Mouse (Mus musculus) MEL (cell line): ENCODE results near the gene Hrk. TPM values are rescaled to one million over a fixed set of nuclear protein-coding genes. Genes with fewer than 3 reads are reported as not detected.

ENCODE experiments used
- DNase-seq: peaks from one replicate; pipeline ENCODE4 v3.0.0; 2011; ENCODE audit warnings: low read depth, low spot score
- H3K27ac ChIP-seq: 2 replicates; pipeline ENCODE4 v1.5.1; 2012; ENCODE audit warnings: low read depth, mild to moderate bottlenecking, control low read depth, low read length, moderate library complexity; ENCODE audit not compliant: control insufficient read depth
- H3K27me3 ChIP-seq, 2 experiments: fragments of 150-350 bp in 1 of 2; sonication (generic) in 1 of 2; 2 replicates each; pipeline ENCODE4 v1.6.1; 2012; ENCODE audit warnings: low read length in 2 of 2, mild to moderate bottlenecking in 2 of 2, improper control_type of control experiment in 1 of 2, moderate library complexity in 1 of 2; ENCODE audit not compliant: insufficient read depth in 2 of 2, control insufficient read depth in 1 of 2
- H3K36me3 ChIP-seq, 2 experiments: 2 replicates each; pipeline ENCODE4 v1.6.1; 2012 to 2014; ENCODE audit warnings: low read length in 2 of 2, improper control_type of control experiment in 1 of 2, inconsistent platforms in 1 of 2, mild to moderate bottlenecking in 1 of 2; ENCODE audit not compliant: insufficient read depth in 2 of 2, control insufficient read depth in 1 of 2
- H3K4me1 ChIP-seq, 2 experiments: fragments of 150-350 bp in 1 of 2; sonication (generic) in 1 of 2; 2 replicates each; pipeline ENCODE4 v1.6.1; 2012; ENCODE audit warnings: low read length in 2 of 2, improper control_type of control experiment in 1 of 2, mild to moderate bottlenecking in 1 of 2; ENCODE audit not compliant: insufficient read depth in 2 of 2, control insufficient read depth in 1 of 2
- H3K4me3 ChIP-seq, 2 experiments: fragments of 150-350 bp in 1 of 2; sonication (generic) in 1 of 2; 2 replicates each; pipeline ENCODE4 v1.5.1; 2012; ENCODE audit warnings: low read depth in 2 of 2, low read length in 2 of 2, mild to moderate bottlenecking in 2 of 2, moderate library complexity in 2 of 2, control low read depth in 1 of 2, improper control_type of control experiment in 1 of 2; ENCODE audit not compliant: control insufficient read depth in 1 of 2, insufficient read depth in 1 of 2
- H3K79me2 ChIP-seq: 2 replicates; pipeline ENCODE4 v1.6.1; 2012; ENCODE audit warnings: mild to moderate bottlenecking, low read length, moderate library complexity; ENCODE audit not compliant: control insufficient read depth, poor library complexity, insufficient read depth
- H3K9ac ChIP-seq: 2 replicates; pipeline ENCODE4 v1.6.1; 2012; ENCODE audit warnings: low read depth, mild to moderate bottlenecking, control low read depth, low read length, moderate library complexity; ENCODE audit not compliant: control insufficient read depth, poor library complexity, severe bottlenecking
- H3K9me3 ChIP-seq: fragments of 150-350 bp; sonication (generic); replicated peaks from 2 replicates; pipeline ENCODE4 v1.6.1; 2012; ENCODE audit warnings: mild to moderate bottlenecking, low read length, improper control_type of control experiment, moderate library complexity; ENCODE audit not compliant: insufficient read depth
- BHLHE40 ChIP-seq: IDR thresholded peaks from 2 replicates; pipeline ENCODE4 v1.6.1; 2012; ENCODE audit warnings: low read depth, mild to moderate bottlenecking, inconsistent platforms, low read length, improper control_type of control experiment, borderline replicate concordance
- CHD1 ChIP-seq: IDR thresholded peaks from 2 replicates; pipeline ENCODE4 v1.6.1; 2012; ENCODE audit warnings: low read depth, mild to moderate bottlenecking, inconsistent platforms, low read length, improper control_type of control experiment
- CHD2 ChIP-seq: IDR thresholded peaks from 2 replicates; pipeline ENCODE4 v1.6.1; 2011; ENCODE audit warnings: low read length, improper control_type of control experiment
- CTCF ChIP-seq, 3 experiments: IDR thresholded peaks in 2 of 3; conservative IDR thresholded peaks in 1 of 3; 2 replicates each; pipeline ENCODE4 v1.5.1; 2011 to 2012; ENCODE audit warnings: low read length in 3 of 3, low read depth in 2 of 3, mild to moderate bottlenecking in 2 of 3, improper control_type of control experiment in 1 of 3, inconsistent platforms in 1 of 3, mixed read lengths in 1 of 3, moderate library complexity in 1 of 3; ENCODE audit not compliant: control insufficient read depth in 1 of 3, insufficient read depth in 1 of 3, poor library complexity in 1 of 3, severe bottlenecking in 1 of 3
- EP300 ChIP-seq, 2 experiments: IDR thresholded peaks; 2 replicates each; pipeline ENCODE4 v1.6.1; 2011; ENCODE audit warnings: improper control_type of control experiment in 2 of 2, low read length in 2 of 2, low read depth in 1 of 2, mild to moderate bottlenecking in 1 of 2
- HCFC1 ChIP-seq: IDR thresholded peaks from 2 replicates; pipeline ENCODE4 v1.6.1; 2012; ENCODE audit warnings: low read depth, mild to moderate bottlenecking, inconsistent platforms, low read length, improper control_type of control experiment, moderate library complexity
- KAT2A ChIP-seq: conservative IDR thresholded peaks from 2 replicates; pipeline ENCODE4 v1.6.1; 2012; ENCODE audit warnings: low read depth, low read length, improper control_type of control experiment, inconsistent platforms
- MAFK ChIP-seq: IDR thresholded peaks from 2 replicates; pipeline ENCODE4 v1.6.1; 2011; ENCODE audit warnings: low read depth, mild to moderate bottlenecking, low read length, improper control_type of control experiment, borderline replicate concordance
- MAX ChIP-seq: IDR thresholded peaks from 2 replicates; pipeline ENCODE4 v1.6.1; 2011; ENCODE audit warnings: low read length, improper control_type of control experiment
- MEF2A ChIP-seq: IDR thresholded peaks from 2 replicates; pipeline ENCODE4 v1.6.1; 2014; ENCODE audit warnings: low read depth, mild to moderate bottlenecking, inconsistent platforms, low read length, improper control_type of control experiment; ENCODE audit not compliant: poor library complexity, insufficient replicate concordance, severe bottlenecking; ENCODE audit errors: extremely low read depth
- MXI1 ChIP-seq: IDR thresholded peaks from 2 replicates; pipeline ENCODE4 v1.6.1; 2011; ENCODE audit warnings: mild to moderate bottlenecking, low read depth, low read length, improper control_type of control experiment
- MYC ChIP-seq: IDR thresholded peaks from 2 replicates; pipeline ENCODE4 v1.6.1; 2011; ENCODE audit warnings: low read depth, mild to moderate bottlenecking, low read length, improper control_type of control experiment, moderate library complexity
- NELFE ChIP-seq: IDR thresholded peaks from 2 replicates; pipeline ENCODE4 v1.6.1; 2011; ENCODE audit warnings: low read depth, low read length, improper control_type of control experiment
- NRF1 ChIP-seq: IDR thresholded peaks from 2 replicates; pipeline ENCODE4 v1.6.1; 2014; ENCODE audit warnings: low read depth, mild to moderate bottlenecking, inconsistent platforms, low read length, improper control_type of control experiment, moderate library complexity; ENCODE audit not compliant: poor library complexity, insufficient read depth, severe bottlenecking
- POLR2A ChIP-seq, 2 experiments: IDR thresholded peaks; 2 replicates each; pipeline ENCODE4 v1.6.1; 2011 to 2012; ENCODE audit warnings: low read length in 2 of 2, mild to moderate bottlenecking in 2 of 2, control low read depth in 1 of 2, improper control_type of control experiment in 1 of 2, low read depth in 1 of 2, moderate library complexity in 1 of 2; ENCODE audit not compliant: control insufficient read depth in 1 of 2, insufficient read depth in 1 of 2, poor library complexity in 1 of 2
- TCF12 ChIP-seq: IDR thresholded peaks from 2 replicates; pipeline ENCODE4 v1.6.1; 2014; ENCODE audit warnings: low read depth, mild to moderate bottlenecking, inconsistent platforms, low read length, improper control_type of control experiment, moderate library complexity
- UBTF ChIP-seq: IDR thresholded peaks from 2 replicates; pipeline ENCODE4 v1.6.1; 2012; ENCODE audit warnings: low read depth, mild to moderate bottlenecking, inconsistent platforms, low read length, improper control_type of control experiment, moderate library complexity, borderline replicate concordance; ENCODE audit not compliant: insufficient read depth
- USF1 ChIP-seq: IDR thresholded peaks from 2 replicates; pipeline ENCODE4 v1.6.1; 2014; ENCODE audit warnings: low read depth, mild to moderate bottlenecking, inconsistent platforms, low read length, improper control_type of control experiment, moderate library complexity
- ZC3H11A ChIP-seq: IDR thresholded peaks from 2 replicates; pipeline ENCODE4 v1.6.1; 2012; ENCODE audit warnings: low read depth, mild to moderate bottlenecking, inconsistent platforms, low read length, improper control_type of control experiment
- ZMIZ1 ChIP-seq: IDR thresholded peaks from 2 replicates; pipeline ENCODE4 v1.6.1; 2012; ENCODE audit warnings: low read depth, mild to moderate bottlenecking, inconsistent platforms, low read length, improper control_type of control experiment, moderate library complexity
- ZNF384 ChIP-seq: IDR thresholded peaks from 2 replicates; pipeline ENCODE4 v1.6.1; 2012; ENCODE audit warnings: low read depth, mild to moderate bottlenecking, inconsistent platforms, low read length, improper control_type of control experiment
- polyA plus RNA-seq, 2 experiments: library from polyadenylated mRNA; stranded (reverse) in 1 of 2; unstranded in 1 of 2; fragments of >175 nt in 1 of 2; fragments of >200 nt in 1 of 2; gene quantifications; 2 replicates each; pipeline versions ENCODE4 v1.2.1 to v1.2.4; 2012; ENCODE audit warnings: low replicate concordance in 2 of 2, low read depth in 1 of 2; ENCODE audit not compliant: insufficient read length in 2 of 2, insufficient read depth in 1 of 2, missing spikeins in 1 of 2
- total RNA-seq: library from RNA; depleted of rRNA; stranded (reverse); fragments of 300-350 nt; gene quantifications from 2 replicates; pipeline ENCODE4 v1.2.3, GENCODE M21; 2012

Gene Hrk
- total and polyA plus RNA-seq, 3 experiments, result not detected

- TF ChIP-seq BHLHE40 (no peak), UBTF (no peak), USF1 (no peak), MAFK (no peak), MEF2A (no peak), MAX (no peak), EP300 (IDR thresholded peaks at IDR 0.05; ENCODE audit: low read depth in 1 of 2, low read length in 2 of 2) (no peak), POLR2A (IDR thresholded peaks at IDR 0.05; ENCODE audit: control insufficient read depth in 1 of 2, insufficient read depth in 1 of 2, low read depth in 1 of 2, low read length in 2 of 2, poor library complexity in 1 of 2) (no peak), HCFC1 (no peak), TCF12 (no peak), MYC (no peak), NELFE (no peak), CHD2 (no peak), ZNF384 (no peak), ZC3H11A (no peak), NRF1 (no peak), MXI1 (no peak), KAT2A (no peak), CHD1 (no peak), ZMIZ1 (no peak)
- H3K79me2 ChIP-seq, result no peaks in the 10 kb centered on the region
- H3K36me3 ChIP-seq, result no peaks in the 10 kb centered on the region
- no peak overlapping the region for H3K27ac ChIP-seq
- no peaks in the 10 kb centered on the region for H3K9me3 ChIP-seq
- no peaks in the 10 kb centered on the region for H3K4me1 ChIP-seq
- H3K9ac ChIP-seq, result no peak overlapping the region
- H3K4me3 ChIP-seq, result no peak overlapping the region
- H3K27me3 ChIP-seq, result no peaks in the 10 kb centered on the region
- DNase-seq, result no peak
These were observed 10.0 kb downstream of the Hrk start for GRCm38 (mm10) chr5:118174310-118175009.

GRCm38 (mm10) chr5:118175137-118175536 is 10.7 kb downstream of the Hrk start:
- no peaks in the 10 kb centered on the region for H3K36me3 ChIP-seq
- no peak overlapping the region for H3K9ac ChIP-seq
- H3K27me3 ChIP-seq, result no peaks in the 10 kb centered on the region
- no peaks in the 10 kb centered on the region for H3K79me2 ChIP-seq
- no peak overlapping the region for H3K27ac ChIP-seq
- H3K9me3 ChIP-seq, result no peaks in the 10 kb centered on the region
- H3K4me3 ChIP-seq, result no peak overlapping the region
- no peaks in the 10 kb centered on the region for H3K4me1 ChIP-seq
- TF ChIP-seq BHLHE40, result no peak
- peak; percentile 18 to 41 (median 33); a peak in 5 of 6 replicates for TF ChIP-seq CTCF (IDR thresholded peaks at IDR 0.05 in 2 of 3, conservative IDR thresholded peaks at IDR 0.05 in 1 of 3; ENCODE audit: control insufficient read depth in 1 of 3, insufficient read depth in 1 of 3, low read depth in 2 of 3, low read length in 3 of 3, poor library complexity in 1 of 3, severe bottlenecking in 1 of 3)
- no peak for DNase-seq
